Mouse (Mus musculus): ENCODE measurements around the gene Myo16. TPM values are rescaled to one million over a fixed set of nuclear protein-coding genes. Genes with fewer than 3 reads are reported as not detected.

Myo16 gene
- total RNA-seq, 2 experiments from 2014 or later: 0.31 to 0.86 TPM

- intact Hi-C loops (cut with DNase I): no loop called here
These were observed 435.8 kb downstream of the Myo16 start for GRCm38 (mm10) chr8:10589422-10589933.

GRCm38 (mm10) chr8:10592917-10593316 is 439.2 kb downstream of the Myo16 start:
- DNase-seq: no peak
- intact Hi-C loops (cut with DNase I): no loop called here

More at GRCm38 (mm10) chr8:10589422-10589933, 435.8 kb downstream of the Myo16 start:
- no peak for DNase-seq

GRCm38 (mm10) chr8:10596353-10596752 is 442.6 kb downstream of the Myo16 start:
- no peak for DNase-seq
- intact Hi-C loops (cut with DNase I): no loop called here

- DNase-seq: no peak
- intact Hi-C loops (cut with DNase I): no loop called here
These were observed 443.9 kb downstream of the Myo16 start for GRCm38 (mm10) chr8:10597595-10597994.

GRCm38 (mm10) chr8:10598889-10599288 is 445.2 kb downstream of the Myo16 start:
- intact Hi-C loops (cut with DNase I): no loop called here

GRCm38 (mm10) chr8:10606028-10606815 is 452.5 kb downstream of the Myo16 start:
- no peak for DNase-seq
- intact Hi-C loops (cut with DNase I): no loop called here

More at GRCm38 (mm10) chr8:10598889-10599288, 445.2 kb downstream of the Myo16 start:
- no peak for DNase-seq

GRCm38 (mm10) chr8:10606816-10607209 is 453.1 kb downstream of the Myo16 start:
- intact Hi-C loops (cut with DNase I): no loop called here
- DNase-seq: no peak

- intact Hi-C loops (cut with DNase I): no loop called here
- DNase-seq: no peak
These were observed 457.9 kb downstream of the Myo16 start for GRCm38 (mm10) chr8:10611636-10612035.

GRCm38 (mm10) chr8:10613371-10613770 is 459.7 kb downstream of the Myo16 start:
- intact Hi-C loops (cut with DNase I): no loop called here
- DNase-seq: no peak

GRCm38 (mm10) chr8:10619689-10620088 is 466.0 kb downstream of the Myo16 start:
- no peak for DNase-seq
- intact Hi-C loops (cut with DNase I): no loop called here

- intact Hi-C loops (cut with DNase I): no loop called here
- no peak for DNase-seq
These were observed 471.6 kb downstream of the Myo16 start for GRCm38 (mm10) chr8:10625262-10625661.

GRCm38 (mm10) chr8:10628725-10629124 is 475.0 kb downstream of the Myo16 start:
- intact Hi-C loops (cut with DNase I): no loop called here
- no peak for DNase-seq

- intact Hi-C loops (cut with DNase I): no loop called here
- DNase-seq: no peak
These were observed 476.2 kb downstream of the Myo16 start for GRCm38 (mm10) chr8:10629862-10630261.

- intact Hi-C loops (cut with DNase I): no loop called here
- no peak for DNase-seq
These were observed 477.3 kb downstream of the Myo16 start for GRCm38 (mm10) chr8:10631006-10631405.

GRCm38 (mm10) chr8:10632603-10633002 is 478.9 kb downstream of the Myo16 start:
- intact Hi-C loops (cut with DNase I): no loop called here

GRCm38 (mm10) chr8:10633360-10634140 is 479.8 kb downstream of the Myo16 start:
- DNase-seq: no peak
- intact Hi-C loops (cut with DNase I): no loop called here

More at GRCm38 (mm10) chr8:10632603-10633002, 478.9 kb downstream of the Myo16 start:
- DNase-seq: no peak

- DNase-seq: no peak
- intact Hi-C loops (cut with DNase I): no loop called here
These were observed 480.7 kb downstream of the Myo16 start for GRCm38 (mm10) chr8:10634421-10634820.

GRCm38 (mm10) chr8:10638871-10639270 is 485.2 kb downstream of the Myo16 start:
- intact Hi-C loops (cut with DNase I): no loop called here
- DNase-seq: no peak

GRCm38 (mm10) chr8:10640176-10640810 is 486.6 kb downstream of the Myo16 start:
- intact Hi-C loops (cut with DNase I): no loop called here
- DNase-seq: no peak

GRCm38 (mm10) chr8:10640859-10641258 is 487.1 kb downstream of the Myo16 start:
- no peak for DNase-seq
- intact Hi-C loops (cut with DNase I): no loop called here

GRCm38 (mm10) chr8:10641343-10641742 is 487.6 kb downstream of the Myo16 start:
- no peak for DNase-seq
- intact Hi-C loops (cut with DNase I): no loop called here

Measured in gastrocnemius, postnatal 36 days (tissue).